Mouse (Mus musculus) midbrain, embryonic 11.5 days (tissue): ENCODE measurements around the gene Cir1. TPM values are rescaled to one million over a fixed set of nuclear protein-coding genes. Genes with fewer than 3 reads are reported as not detected.
A peak's percentile ranks its signal among the peaks of the same experiment; 100 is the strongest.

Source experiments
- ATAC-seq: fragments of 200-750 bp; cut with Nextera tagmentation; 2 replicates; pipeline ENCODE4 v1.8.0; 2017; ENCODE audit warnings: moderate TSS enrichment, moderate library complexity; ENCODE audit not compliant: low FRiP score
- DNase-seq: peaks from one replicate; pipeline ENCODE4 v3.0.0; 2015; ENCODE audit warnings: low spot score; ENCODE audit errors: missing footprints
- H3K27ac ChIP-seq: fragments of 300-500 bp; sonication (generic); 2 replicates; pipeline ENCODE4 v1.5.1; 2014; ENCODE audit warnings: low read depth, low read length
- H3K27me3 ChIP-seq: fragments of 300-500 bp; sonication (generic); 2 replicates; pipeline ENCODE4 v1.6.1; 2014; ENCODE audit warnings: mild to moderate bottlenecking, low read length, moderate library complexity, mixed read lengths; ENCODE audit not compliant: control insufficient read depth, insufficient read depth
- H3K36me3 ChIP-seq: fragments of 300-500 bp; sonication (generic); 2 replicates; pipeline ENCODE4 v1.6.1; 2014; ENCODE audit warnings: mild to moderate bottlenecking, low read length, moderate library complexity, mixed read lengths; ENCODE audit not compliant: control insufficient read depth, insufficient read depth
- H3K4me1 ChIP-seq: fragments of 300-500 bp; sonication (generic); 2 replicates; pipeline ENCODE4 v1.6.1; 2014; ENCODE audit warnings: low read length; ENCODE audit not compliant: control insufficient read depth, insufficient read depth
- H3K4me2 ChIP-seq: fragments of 300-500 bp; sonication (generic); 2 replicates; pipeline ENCODE4 v1.6.1; 2014; ENCODE audit warnings: mild to moderate bottlenecking, moderate library complexity
- H3K4me3 ChIP-seq: fragments of 300-500 bp; sonication (generic); 2 replicates; pipeline ENCODE4 v1.5.1; 2014; ENCODE audit warnings: low read depth, low read length
- H3K9ac ChIP-seq: fragments of 300-500 bp; sonication (generic); 2 replicates; pipeline ENCODE4 v1.6.1; 2014; ENCODE audit warnings: low read length
- H3K9me3 ChIP-seq: fragments of 300-500 bp; sonication (generic); 2 replicates; pipeline ENCODE4 v1.6.1; 2016; ENCODE audit warnings: low read length; ENCODE audit not compliant: control insufficient read depth
- WGBS: fragments of 180-500 bp; shearing (Covaris S2); extraction: QIAGEN DNeasy Blood & Tissue Kit; methylation state at CpG from one replicate; pipeline ENCODE4 v1.1.7; 2014; 5-methylcytosine and 5-hydroxymethylcytosine counted together
- polyA plus RNA-seq: library from polyadenylated mRNA; unstranded; fragments of >200 nt; fragmentation: Nextera tagmentation; extraction: Ambion mirVana; gene quantifications from 2 replicates; pipeline ENCODE4 v1.2.1, GENCODE M21; 2014

The Cir1 gene
- polyA plus RNA-seq, 1 experiment from 2014 or later, result 21.4 TPM

- H3K4me1 ChIP-seq, result peaks cover 6% of the 10 kb centered on the region
- no peaks in the 10 kb centered on the region for H3K27me3 ChIP-seq
- H3K4me3 ChIP-seq, result no peak overlapping the region
- H3K36me3 ChIP-seq, result no peaks in the 10 kb centered on the region
- H3K9me3 ChIP-seq, result no peaks in the 10 kb centered on the region
- H3K9ac ChIP-seq, result no peak overlapping the region
- WGBS, result 87% methylated on average over 3 of the region's 3 CpGs
- no peak for ATAC-seq
- no peak for DNase-seq
- no peak overlapping the region for H3K27ac ChIP-seq
- no peak overlapping the region for H3K4me2 ChIP-seq
Observed at GRCm38 (mm10) chr2:73314311-73314710, 1.8 kb upstream of the Cir1 start.

DNA sequence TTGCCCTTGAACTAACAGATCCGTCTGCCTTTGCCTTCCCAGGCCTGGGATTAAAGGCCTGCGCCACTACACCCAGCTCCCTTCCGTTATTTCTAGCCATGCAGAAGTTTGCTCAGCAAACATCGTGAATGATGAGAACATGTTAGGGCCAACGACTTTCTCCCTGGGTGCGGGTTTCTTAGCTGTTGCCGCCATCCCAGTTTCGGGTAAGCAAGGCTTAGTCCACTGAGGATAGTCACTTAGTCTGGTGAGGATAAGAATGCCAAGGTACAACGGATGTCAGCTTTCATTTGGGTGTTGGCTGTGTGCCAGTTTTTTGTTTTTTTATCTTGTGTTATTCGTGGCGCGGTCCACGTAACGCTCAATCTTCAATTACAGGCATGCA is 608 bp upstream of the Cir1 start:
- Histone ChIP-seq H3K4me3 (peak overlapping the region; percentile 82), H3K9ac (peak overlapping the region; percentile 65), H3K4me2 (peak overlapping the region; percentile 50), H3K36me3 (no peaks in the 10 kb centered on the region), H3K27me3 (no peaks in the 10 kb centered on the region), H3K4me1 (peaks cover 6% of the 10 kb centered on the region), H3K27ac (no peak overlapping the region), H3K9me3 (no peaks in the 10 kb centered on the region)
- peak; percentile 92 for DNase-seq
- ATAC-seq, result peak; percentile 65
- 47% methylated on average over 14 of the region's 14 CpGs for WGBS

DNA sequence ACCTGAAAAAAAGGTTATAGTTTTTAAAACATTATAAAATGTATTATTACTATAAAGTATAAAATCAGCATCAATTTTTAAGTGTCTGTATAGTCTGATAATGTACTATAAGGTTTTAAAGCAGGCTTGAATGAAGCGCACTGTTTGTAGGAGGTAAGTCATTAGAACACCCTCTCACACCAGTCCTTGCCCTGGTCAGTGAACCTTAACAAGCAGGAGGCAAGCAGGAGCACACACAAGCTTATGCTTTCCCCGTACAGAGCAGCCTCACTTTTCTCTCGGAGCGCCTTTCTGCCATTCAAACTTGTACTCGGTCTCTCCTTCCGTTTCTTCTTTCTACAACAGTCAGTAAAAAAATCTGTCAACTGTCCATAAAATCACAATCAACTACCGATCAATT is 6.5 kb downstream of the Cir1 start:
- H3K4me1 ChIP-seq, result no peaks in the 10 kb centered on the region
- no peak overlapping the region for H3K9ac ChIP-seq
- DNase-seq (no peak), ATAC-seq (no peak)
- 0 out of 2 replicates have a peak, but pooled peaks cover 2% of the 10 kb centered on the region for H3K36me3 ChIP-seq
- H3K27me3 ChIP-seq, result no peaks in the 10 kb centered on the region
- H3K4me3 ChIP-seq, result no peak overlapping the region
- H3K9me3 ChIP-seq, result no peaks in the 10 kb centered on the region
- H3K27ac ChIP-seq, result no peak overlapping the region
- 91% methylated on average over 7 of the region's 7 CpGs for WGBS
- no peak overlapping the region for H3K4me2 ChIP-seq

- Histone ChIP-seq H3K27me3 (no peaks in the 10 kb centered on the region), H3K4me2 (no peak overlapping the region), H3K27ac (no peak overlapping the region), H3K4me1 (no peaks in the 10 kb centered on the region), H3K4me3 (no peak overlapping the region), H3K36me3 (0 out of 2 replicates have a peak, but pooled peaks cover 2% of the 10 kb centered on the region), H3K9me3 (no peaks in the 10 kb centered on the region), H3K9ac (no peak overlapping the region)
- ATAC-seq (no peak), DNase-seq (no peak)
- 92% methylated on average over 5 of the region's 5 CpGs for WGBS
Observed at GRCm38 (mm10) chr2:73304506-73304905, 8.0 kb downstream of the Cir1 start.

DNA sequence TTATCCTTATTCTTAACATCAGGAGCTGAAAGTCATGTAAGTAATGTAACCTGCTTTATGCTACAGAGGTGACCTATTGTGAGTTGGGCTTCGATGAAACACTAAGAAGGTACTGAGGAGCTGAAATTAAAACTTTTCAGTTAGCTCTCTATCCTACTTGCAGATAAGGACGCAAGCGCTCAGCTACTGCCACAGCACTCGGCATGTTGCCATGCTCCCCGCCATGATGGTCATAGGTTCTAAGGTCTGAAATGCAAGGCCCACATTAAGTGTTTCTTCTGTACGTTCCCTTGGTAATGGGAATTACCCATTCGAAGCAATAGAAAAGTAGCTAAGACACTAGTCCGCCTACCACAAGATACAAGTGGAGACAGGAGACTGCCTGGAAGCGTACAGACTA is 9.8 kb downstream of the Cir1 start:
- no peak overlapping the region for H3K27ac ChIP-seq
- no peaks in the 10 kb centered on the region for H3K9me3 ChIP-seq
- 93% methylated on average over 9 of the region's 9 CpGs for WGBS
- DNase-seq (no peak), ATAC-seq (no peak)
- no peak overlapping the region for H3K4me3 ChIP-seq
- H3K4me2 ChIP-seq, result no peak overlapping the region
- no peaks in the 10 kb centered on the region for H3K4me1 ChIP-seq
- 0 out of 2 replicates have a peak, but pooled peaks cover 2% of the 10 kb centered on the region for H3K36me3 ChIP-seq
- no peak overlapping the region for H3K9ac ChIP-seq
- no peaks in the 10 kb centered on the region for H3K27me3 ChIP-seq

DNA sequence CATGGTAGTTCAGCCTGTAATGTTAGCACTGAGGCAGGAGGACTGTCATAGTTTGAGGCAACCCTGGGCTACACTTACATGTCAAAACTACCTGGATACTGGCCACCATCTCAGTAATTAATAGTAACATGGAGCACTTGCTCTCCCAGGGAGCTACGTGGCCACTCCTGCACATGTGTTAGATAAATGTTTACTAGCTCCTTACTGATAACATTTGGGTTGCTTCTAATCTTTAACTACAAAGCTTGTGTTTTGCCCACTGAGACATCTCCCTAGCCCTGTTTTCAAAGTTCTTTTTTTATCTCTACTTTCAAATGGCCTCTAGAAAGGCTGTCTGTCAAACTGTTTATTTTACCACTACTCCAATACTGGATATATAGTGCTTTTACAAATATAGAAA is 10.5 kb downstream of the Cir1 start:
- Histone ChIP-seq H3K27me3 (no peaks in the 10 kb centered on the region), H3K4me3 (no peak overlapping the region), H3K36me3 (0 out of 2 replicates have a peak, but pooled peaks cover 2% of the 10 kb centered on the region), H3K9ac (no peak overlapping the region), H3K9me3 (no peaks in the 10 kb centered on the region), H3K4me1 (no peaks in the 10 kb centered on the region), H3K27ac (no peak overlapping the region), H3K4me2 (no peak overlapping the region)
- WGBS, result 97% methylated on average over 1 of the region's 1 CpGs
- ATAC-seq (no peak), DNase-seq (no peak)

GRCm38 (mm10) chr2:73298841-73299240 is 13.7 kb downstream of the Cir1 start:
- no peak for ATAC-seq
- no peaks in the 10 kb centered on the region for H3K9me3 ChIP-seq
- WGBS, result 77% methylated on average over 3 of the region's 3 CpGs

GRCm38 (mm10) chr2:73298154-73298553 is 14.3 kb downstream of the Cir1 start:
- DNase-seq, result no peak
- no peaks in the 10 kb centered on the region for H3K36me3 ChIP-seq
- 84% methylated on average over 7 of the region's 7 CpGs for WGBS
- H3K27ac ChIP-seq, result no peak overlapping the region
- H3K4me2 ChIP-seq, result no peak overlapping the region
- no peak overlapping the region for H3K4me3 ChIP-seq
- H3K27me3 ChIP-seq, result no peaks in the 10 kb centered on the region
- no peaks in the 10 kb centered on the region for H3K9me3 ChIP-seq
- ATAC-seq, result no peak
- no peak overlapping the region for H3K9ac ChIP-seq
- no peaks in the 10 kb centered on the region for H3K4me1 ChIP-seq

More at GRCm38 (mm10) chr2:73298841-73299240, 13.7 kb downstream of the Cir1 start:
- DNase-seq, result no peak
- Histone ChIP-seq H3K9ac (no peak overlapping the region), H3K36me3 (no peaks in the 10 kb centered on the region), H3K27ac (no peak overlapping the region), H3K4me1 (no peaks in the 10 kb centered on the region), H3K4me2 (no peak overlapping the region), H3K4me3 (no peak overlapping the region), H3K27me3 (no peaks in the 10 kb centered on the region)

- Histone ChIP-seq H3K4me2 (no peak overlapping the region), H3K4me1 (no peaks in the 10 kb centered on the region), H3K4me3 (no peak overlapping the region), H3K9ac (no peak overlapping the region), H3K27me3 (no peaks in the 10 kb centered on the region), H3K27ac (no peak overlapping the region), H3K36me3 (no peaks in the 10 kb centered on the region; the same call in 1 of the 2 replicates), H3K9me3 (no peaks in the 10 kb centered on the region)
- no peak for ATAC-seq
- 88% methylated on average over 7 of the region's 7 CpGs for WGBS
- DNase-seq, result no peak
Observed at GRCm38 (mm10) chr2:73295023-73295422, 17.5 kb downstream of the Cir1 start.

GRCm38 (mm10) chr2:73291130-73291529 is 21.4 kb downstream of the Cir1 start:
- no peak overlapping the region for H3K4me2 ChIP-seq
- no peak overlapping the region for H3K9ac ChIP-seq
- 84% methylated on average over 4 of the region's 4 CpGs for WGBS
- no peak overlapping the region for H3K27ac ChIP-seq
- no peaks in the 10 kb centered on the region for H3K4me1 ChIP-seq
- DNase-seq, result no peak
- no peaks in the 10 kb centered on the region for H3K9me3 ChIP-seq
- H3K4me3 ChIP-seq, result no peak overlapping the region
- no peak for ATAC-seq
- no peaks in the 10 kb centered on the region; the same call in 1 of the 2 replicates for H3K36me3 ChIP-seq
- H3K27me3 ChIP-seq, result no peaks in the 10 kb centered on the region
